Mouse (Mus musculus) liver, embryonic 15.5 days (tissue): ENCODE data around the gene Dbp. TPM values are rescaled to one million over a fixed set of nuclear protein-coding genes. Genes with fewer than 3 reads are reported as not detected.

Experiments used
- ATAC-seq: fragments of 200-750 bp; cut with Nextera tagmentation; 2 replicates; pipeline ENCODE4 v1.8.0; 2017; ENCODE audit warnings: moderate number of reproducible peaks, mild to moderate bottlenecking, moderate library complexity; ENCODE audit not compliant: insufficient read depth
- H3K27ac ChIP-seq: fragments of 300-500 bp; sonication (generic); replicated peaks from 2 replicates; pipeline ENCODE4 v1.5.1; 2015; ENCODE audit warnings: mild to moderate bottlenecking, inconsistent platforms
- H3K27me3 ChIP-seq: fragments of 300-500 bp; sonication (generic); 2 replicates; pipeline ENCODE4 v1.6.1; 2015; ENCODE audit warnings: mild to moderate bottlenecking, inconsistent platforms
- H3K36me3 ChIP-seq: fragments of 300-500 bp; sonication (generic); replicated peaks from 2 replicates; pipeline ENCODE4 v1.6.1; 2015; ENCODE audit warnings: moderate library complexity, mild to moderate bottlenecking, inconsistent platforms
- H3K4me1 ChIP-seq: fragments of 300-500 bp; sonication (generic); replicated peaks from 2 replicates; pipeline ENCODE4 v1.6.1; 2015; ENCODE audit warnings: inconsistent platforms
- H3K4me2 ChIP-seq: fragments of 300-500 bp; sonication (generic); 2 replicates; pipeline ENCODE4 v1.6.1; 2015; ENCODE audit warnings: moderate library complexity, mild to moderate bottlenecking, inconsistent platforms
- H3K4me3 ChIP-seq: fragments of 300-500 bp; sonication (generic); replicated peaks from 2 replicates; pipeline ENCODE4 v1.5.1; 2015; ENCODE audit warnings: mild to moderate bottlenecking, inconsistent platforms
- H3K9ac ChIP-seq: fragments of 300-500 bp; sonication (generic); 2 replicates; pipeline ENCODE4 v1.6.1; 2015; ENCODE audit warnings: moderate library complexity, mild to moderate bottlenecking, inconsistent platforms
- H3K9me3 ChIP-seq: fragments of 300-500 bp; sonication (generic); replicated peaks from 2 replicates; pipeline ENCODE4 v1.6.1; 2016; ENCODE audit warnings: inconsistent platforms
- WGBS: fragments of 180-500 bp; shearing (Covaris S2); methylation state at CpG from one replicate; pipeline ENCODE4 v1.1.7; 2015; ENCODE audit warnings: mixed read lengths; ENCODE audit not compliant: insufficient replicate concordance; 5-methylcytosine and 5-hydroxymethylcytosine counted together
- polyA plus RNA-seq: library from polyadenylated mRNA; unstranded; fragments of >200 nt; fragmentation: Nextera tagmentation; extraction: Ambion mirVana; gene quantifications from 2 replicates; pipeline ENCODE4 v1.2.1, GENCODE M21; 2015

Dbp gene
- polyA plus RNA-seq, 1 experiment from 2014 or later: 0.46 TPM

DNA sequence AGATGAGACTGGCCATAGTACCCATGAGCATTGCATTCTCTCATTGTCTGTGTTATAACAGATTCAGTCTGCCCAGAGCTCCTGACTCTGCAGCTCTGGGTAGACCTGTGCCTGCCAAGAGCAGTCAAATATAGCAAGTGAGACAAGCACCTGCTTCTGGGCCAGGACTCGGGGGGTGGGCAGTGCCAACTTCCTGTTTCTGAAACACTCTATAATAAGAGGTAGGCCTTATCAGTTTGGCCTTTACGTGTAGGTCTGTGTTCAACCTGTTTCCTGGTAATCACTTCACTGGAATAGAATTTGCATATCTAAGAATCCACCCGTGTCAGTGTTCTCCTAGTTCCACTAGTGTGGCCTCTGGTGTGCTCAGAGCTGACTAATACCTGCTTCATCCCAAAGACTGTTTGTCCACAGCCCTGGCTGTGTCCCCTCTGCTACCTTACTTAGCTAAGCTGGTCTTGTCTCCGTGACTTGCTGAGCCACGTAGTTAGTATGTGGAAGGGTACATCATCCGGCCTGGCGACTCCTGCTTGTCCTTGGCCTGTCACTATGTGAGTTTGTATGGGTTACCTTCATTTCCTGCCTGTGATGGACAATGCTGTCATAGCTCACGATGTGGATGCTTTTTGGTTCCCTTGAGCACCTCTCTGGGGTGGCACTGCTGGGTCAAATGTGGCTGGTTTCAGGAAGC is 23.7 kb upstream of the Dbp start:
- no peaks in the 10 kb centered on the region for H3K36me3 ChIP-seq
- no peak overlapping the region for H3K27ac ChIP-seq
- peaks cover 13% of the 10 kb centered on the region for H3K4me1 ChIP-seq
- H3K4me2 ChIP-seq: no peak overlapping the region
- H3K9me3 ChIP-seq: no peaks in the 10 kb centered on the region
- peaks cover 10% of the 10 kb centered on the region; the same call in 1 of the 2 replicates for H3K27me3 ChIP-seq
- H3K4me3 ChIP-seq: no peak overlapping the region
- no peak overlapping the region for H3K9ac ChIP-seq
- ATAC-seq: no peak
- WGBS: 42% methylated on average over 8 of the region's 8 CpGs

DNA sequence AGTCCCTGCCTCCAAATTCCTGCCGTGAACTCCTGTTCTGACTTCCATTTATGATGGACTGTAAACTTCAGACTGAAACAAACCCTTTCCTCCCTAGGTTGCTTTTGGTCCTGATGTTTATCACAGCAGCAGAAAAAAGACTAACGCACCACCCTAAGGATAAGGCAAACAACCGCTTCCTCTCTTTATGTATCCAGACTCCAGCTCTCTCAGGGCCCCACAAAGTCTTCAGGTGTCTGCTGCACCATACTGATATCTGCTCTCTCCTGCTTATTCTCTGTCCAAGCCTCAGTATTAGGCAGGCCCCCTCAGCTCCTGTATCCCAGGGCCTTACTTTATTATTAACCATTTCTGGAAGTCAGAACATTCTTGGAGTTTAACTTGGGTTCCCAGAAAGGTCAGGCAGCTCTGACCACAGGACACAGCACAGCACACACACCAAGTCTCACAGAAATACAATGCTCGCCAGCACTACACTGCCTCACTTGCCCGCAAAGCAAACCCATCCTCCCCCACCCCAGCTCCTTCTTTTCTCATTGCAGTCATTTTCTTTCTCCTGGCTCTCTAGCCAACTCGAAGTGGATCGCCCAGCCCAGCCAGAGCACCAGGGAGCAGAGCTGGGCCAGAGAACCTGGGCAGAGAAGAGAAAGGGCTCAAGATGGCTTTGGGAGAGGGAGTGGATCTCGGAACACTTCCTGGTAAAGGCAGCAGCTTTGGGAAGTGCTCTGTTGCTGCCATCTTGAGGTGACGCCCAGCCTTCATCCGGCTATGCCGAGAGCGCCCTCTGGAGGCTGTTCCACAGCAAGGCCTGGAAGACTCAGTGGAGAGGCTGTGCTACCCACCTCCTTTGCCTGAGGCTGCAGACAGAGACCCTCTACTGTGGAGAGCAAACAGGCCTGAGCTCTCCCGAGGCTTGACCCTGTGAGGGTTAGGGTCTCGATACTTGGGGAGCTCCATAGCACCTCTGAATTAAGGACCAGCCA is 22.5 kb upstream of the Dbp start:
- Histone ChIP-seq H3K27me3 (peaks cover 10% of the 10 kb centered on the region; the same call in 1 of the 2 replicates), H3K36me3 (no peaks in the 10 kb centered on the region), H3K4me3 (no peak overlapping the region), H3K4me2 (peak overlapping the region; percentile 43; the same call in 1 of the 2 replicates), H3K9ac (no peak overlapping the region), H3K27ac (no peak overlapping the region), H3K9me3 (no peaks in the 10 kb centered on the region), H3K4me1 (peaks cover 13% of the 10 kb centered on the region)
- WGBS: 24% methylated on average over 14 of the region's 14 CpGs
- no peak for ATAC-seq

DNA sequence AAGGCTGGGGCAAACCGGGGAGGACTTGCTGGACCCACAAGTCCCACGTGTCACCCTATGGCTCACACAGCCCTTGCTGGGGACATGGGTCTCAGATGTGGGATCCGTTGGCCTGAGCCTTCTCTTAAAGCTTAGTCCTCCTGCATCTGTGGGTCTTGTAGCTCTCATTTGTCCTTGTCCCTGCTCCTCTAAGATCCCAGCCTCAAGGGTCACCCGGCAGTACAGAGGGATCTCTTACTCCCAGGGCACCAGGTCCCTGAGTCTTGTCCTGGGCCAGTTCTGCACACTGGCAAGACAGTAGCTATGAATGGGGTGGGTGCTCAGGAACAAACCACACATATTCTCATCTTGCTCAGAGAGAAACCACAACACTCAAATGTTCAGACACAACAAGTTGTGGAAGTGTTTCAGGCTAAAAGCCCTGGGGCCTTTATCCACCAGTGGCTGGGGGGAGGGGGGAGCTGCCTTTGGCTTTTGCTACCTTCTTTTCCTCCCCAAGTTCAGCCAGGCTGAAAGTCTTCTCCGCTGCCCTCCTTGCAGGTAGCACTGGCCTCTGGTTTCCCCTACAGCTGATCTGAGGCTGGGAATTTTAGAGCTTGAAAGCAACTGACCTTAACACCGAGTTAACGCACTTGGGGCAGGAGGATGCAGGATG is 21.4 kb upstream of the Dbp start, which contains the start of gene Ntn5:
TSS of gene Ntn5 (plus strand) at position 627 of the 655 bp plus-strand sequence.
- no peak for ATAC-seq
- Histone ChIP-seq H3K9ac (no peak within 1 kb of the TSS), H3K27ac (no peak within 1 kb of the TSS), H3K9me3 (no peaks in the 10 kb centered on the region), H3K4me2 (no peak within 1 kb of the TSS), H3K4me1 (peaks cover 13% of the 10 kb centered on the region), H3K4me3 (no peak within 1 kb of the TSS), H3K27me3 (peaks cover 10% of the 10 kb centered on the region; the same call in 1 of the 2 replicates), H3K36me3 (no peaks in the 10 kb centered on the region)
- WGBS: 60% methylated on average over 7 of the region's 7 CpGs

DNA sequence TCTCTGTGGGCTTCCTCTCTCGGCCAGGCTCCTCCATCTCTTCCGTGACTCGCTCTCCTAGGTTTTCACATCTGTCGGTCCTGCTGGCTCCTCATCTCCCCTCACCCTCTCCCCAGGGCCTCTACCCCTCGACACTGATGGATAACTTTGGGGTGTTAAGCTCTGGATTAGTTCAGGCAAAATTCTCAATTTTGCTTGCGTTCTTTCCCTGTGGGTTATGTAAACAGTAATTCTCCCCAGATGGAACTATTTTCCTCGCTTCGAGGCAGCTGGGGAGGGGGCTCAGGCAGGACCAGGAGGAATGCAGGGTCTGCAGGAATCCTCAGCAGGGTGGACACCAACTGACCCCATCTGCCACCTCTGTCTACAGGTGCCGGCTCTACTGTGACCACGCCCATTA is 19.1 kb upstream of the Dbp start:
- Histone ChIP-seq H3K27me3 (peaks cover 19% of the 10 kb centered on the region; the same call in 1 of the 2 replicates), H3K4me1 (peaks cover 13% of the 10 kb centered on the region), H3K4me2 (no peak overlapping the region), H3K9me3 (no peaks in the 10 kb centered on the region), H3K9ac (no peak overlapping the region), H3K4me3 (no peak overlapping the region), H3K36me3 (no peaks in the 10 kb centered on the region), H3K27ac (no peak overlapping the region)
- WGBS: 56% methylated on average over 10 of the region's 10 CpGs
- ATAC-seq: no peak

DNA sequence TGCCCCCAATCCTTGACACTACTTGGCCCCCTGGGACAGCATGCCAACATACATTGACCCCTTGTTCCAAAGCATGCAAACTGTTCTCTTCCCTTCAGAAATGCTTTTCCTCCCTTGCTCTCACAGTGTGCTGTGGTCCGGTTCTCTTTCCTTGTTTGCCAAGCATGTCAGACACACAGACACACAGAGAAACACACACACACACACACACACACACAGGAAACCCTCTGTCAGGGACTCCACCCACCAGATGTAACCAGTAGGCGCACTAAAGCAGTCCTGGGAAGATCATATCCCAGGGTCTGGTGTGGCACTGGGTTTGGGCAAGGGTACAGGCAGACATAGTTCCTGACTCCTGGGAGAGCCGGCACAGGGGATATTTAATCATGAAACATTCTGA is 18.0 kb upstream of the Dbp start:
- Histone ChIP-seq H3K27me3 (peaks cover 20% of the 10 kb centered on the region; the same call in 1 of the 2 replicates), H3K4me1 (peaks cover 9% of the 10 kb centered on the region), H3K9ac (no peak overlapping the region), H3K9me3 (no peaks in the 10 kb centered on the region), H3K27ac (no peak overlapping the region), H3K36me3 (no peaks in the 10 kb centered on the region), H3K4me3 (no peak overlapping the region), H3K4me2 (no peak overlapping the region)
- 56% methylated on average over 3 of the region's 3 CpGs for WGBS
- ATAC-seq: no peak

DNA sequence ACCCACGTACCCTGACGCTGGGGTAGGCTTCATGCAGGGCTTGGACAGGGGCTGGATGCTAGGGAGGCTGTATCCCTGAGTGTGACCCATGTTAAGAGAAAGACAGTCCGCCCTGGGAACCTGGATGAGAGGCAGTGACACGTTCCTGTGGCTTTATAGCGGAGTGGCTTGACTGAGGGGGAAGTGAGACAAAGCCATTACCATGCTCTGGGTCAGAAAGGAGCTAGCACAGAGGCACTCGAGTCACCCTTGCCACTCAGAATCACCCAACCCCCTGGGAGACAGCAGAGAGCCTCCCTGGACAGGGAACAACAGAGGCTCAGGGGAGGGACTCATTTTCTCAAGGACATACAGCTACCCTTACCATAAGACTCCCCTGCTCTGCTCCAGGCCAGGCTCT is 15.8 kb upstream of the Dbp start:
- no peaks in the 10 kb centered on the region for H3K9me3 ChIP-seq
- 50% methylated on average over 6 of the region's 6 CpGs for WGBS
- ATAC-seq: no peak

DNA sequence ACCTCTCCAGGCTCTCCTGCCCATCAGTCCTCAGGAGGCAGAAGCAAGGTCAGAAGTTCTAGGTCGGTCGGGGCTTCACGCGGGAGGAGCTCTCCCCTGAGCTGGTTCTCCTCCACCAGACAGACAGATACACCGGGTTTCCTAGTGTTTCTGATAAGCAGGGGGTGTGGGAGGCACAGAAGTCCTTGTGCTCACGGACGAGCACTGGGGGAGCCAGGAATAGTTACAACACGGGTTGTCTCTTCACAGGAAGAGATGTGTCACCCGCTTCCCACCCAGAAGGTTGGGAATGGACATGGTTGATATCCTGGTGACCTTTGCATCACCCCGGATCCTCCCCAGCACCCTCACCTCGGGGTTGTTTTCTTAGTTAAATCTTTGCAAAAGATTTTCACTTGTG is 15.1 kb upstream of the Dbp start:
- no peaks in the 10 kb centered on the region for H3K4me1 ChIP-seq
- no peaks in the 10 kb centered on the region for H3K9me3 ChIP-seq
- H3K9ac ChIP-seq: no peak overlapping the region
- H3K36me3 ChIP-seq: no peaks in the 10 kb centered on the region
- 36% methylated on average over 11 of the region's 11 CpGs for WGBS
- H3K27ac ChIP-seq: no peak overlapping the region
- no peak overlapping the region for H3K4me3 ChIP-seq
- no peak for ATAC-seq
- H3K27me3 ChIP-seq: peaks cover 10% of the 10 kb centered on the region; the same call in 1 of the 2 replicates
- H3K4me2 ChIP-seq: no peak overlapping the region

More for the DNA sequence above, 15.8 kb upstream of the Dbp start:
- no peaks in the 10 kb centered on the region for H3K4me1 ChIP-seq
- no peak overlapping the region for H3K4me2 ChIP-seq
- H3K27me3 ChIP-seq: peaks cover 15% of the 10 kb centered on the region; the same call in 1 of the 2 replicates
- H3K27ac ChIP-seq: no peak overlapping the region
- H3K9ac ChIP-seq: no peak overlapping the region
- H3K4me3 ChIP-seq: no peak overlapping the region
- no peaks in the 10 kb centered on the region for H3K36me3 ChIP-seq

DNA sequence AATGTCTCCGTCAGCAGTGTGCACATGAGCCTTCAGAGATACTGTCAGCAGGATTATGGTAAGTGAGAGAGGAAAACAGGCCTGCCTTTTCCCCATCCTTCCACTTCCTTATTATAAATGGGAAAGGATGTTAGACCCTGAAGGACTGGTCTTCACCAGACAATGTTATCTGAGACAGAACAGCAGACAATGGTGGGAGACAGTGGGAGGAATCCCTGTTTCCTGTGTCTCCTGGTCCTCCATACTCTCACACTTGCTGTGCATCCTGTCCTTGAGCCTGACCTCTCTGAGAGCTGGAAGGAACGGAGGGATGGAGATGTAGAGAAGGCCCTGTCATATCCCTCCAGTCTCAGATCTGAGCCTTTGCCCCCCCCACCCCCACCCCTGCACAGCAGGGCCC is 12.5 kb upstream of the Dbp start:
- 55% methylated on average over 2 of the region's 2 CpGs for WGBS
- H3K9ac ChIP-seq: no peak overlapping the region
- H3K4me2 ChIP-seq: no peak overlapping the region
- H3K36me3 ChIP-seq: no peaks in the 10 kb centered on the region
- peak; percentile 51 for ATAC-seq
- H3K4me3 ChIP-seq: no peak overlapping the region
- H3K4me1 ChIP-seq: no peaks in the 10 kb centered on the region
- H3K27me3 ChIP-seq: peaks cover 10% of the 10 kb centered on the region; the same call in 1 of the 2 replicates
- H3K27ac ChIP-seq: no peak overlapping the region
- H3K9me3 ChIP-seq: no peaks in the 10 kb centered on the region

DNA sequence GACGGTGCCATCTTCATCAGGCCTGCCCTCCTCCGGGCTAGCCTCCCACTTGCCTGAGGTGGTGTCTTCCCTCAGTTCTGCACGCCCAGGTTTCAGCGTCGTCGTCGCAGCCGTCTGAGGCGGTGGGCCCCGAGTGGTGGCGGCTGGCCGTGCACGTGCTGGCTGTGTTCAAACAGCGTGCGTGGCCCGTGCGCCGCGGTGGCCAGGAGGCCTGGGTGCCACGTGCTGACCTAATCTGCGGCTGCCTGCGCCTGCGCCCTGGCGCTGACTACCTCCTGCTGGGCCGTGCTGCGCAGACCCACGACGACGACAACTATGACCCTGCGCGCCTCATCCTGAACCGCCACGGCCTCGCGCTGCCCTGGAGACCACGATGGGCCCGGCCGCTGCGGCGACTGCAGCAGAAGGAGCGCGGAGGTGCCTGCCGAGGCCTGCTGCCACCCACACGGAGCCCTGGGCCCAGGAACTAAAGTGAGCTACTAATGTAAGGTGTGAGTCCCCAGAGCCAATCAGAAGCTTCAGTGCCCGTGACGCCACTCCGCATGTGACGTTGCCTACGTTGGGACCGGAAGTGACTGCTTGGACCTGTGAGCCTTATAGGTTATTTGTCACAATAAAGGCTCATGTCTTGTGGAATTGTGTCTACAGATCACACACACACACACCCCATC is 10.8 kb upstream of the Dbp start, which contains the start of gene Sec1:
TSS of gene Sec1 (minus strand) at position 482 of the 671 bp plus-strand sequence.
- peaks cover 21% of the 10 kb centered on the region for H3K27me3 ChIP-seq
- no peaks in the 10 kb centered on the region for H3K9me3 ChIP-seq
- H3K9ac ChIP-seq: no peak within 1 kb of the TSS
- ATAC-seq: no peak
- WGBS: 87% methylated on average over 50 of the region's 50 CpGs
- no peak within 1 kb of the TSS for H3K27ac ChIP-seq
- no peaks in the 10 kb centered on the region for H3K4me1 ChIP-seq
- no peak within 1 kb of the TSS for H3K4me2 ChIP-seq
- no peaks in the 10 kb centered on the region for H3K36me3 ChIP-seq
- H3K4me3 ChIP-seq: no peak within 1 kb of the TSS

DNA sequence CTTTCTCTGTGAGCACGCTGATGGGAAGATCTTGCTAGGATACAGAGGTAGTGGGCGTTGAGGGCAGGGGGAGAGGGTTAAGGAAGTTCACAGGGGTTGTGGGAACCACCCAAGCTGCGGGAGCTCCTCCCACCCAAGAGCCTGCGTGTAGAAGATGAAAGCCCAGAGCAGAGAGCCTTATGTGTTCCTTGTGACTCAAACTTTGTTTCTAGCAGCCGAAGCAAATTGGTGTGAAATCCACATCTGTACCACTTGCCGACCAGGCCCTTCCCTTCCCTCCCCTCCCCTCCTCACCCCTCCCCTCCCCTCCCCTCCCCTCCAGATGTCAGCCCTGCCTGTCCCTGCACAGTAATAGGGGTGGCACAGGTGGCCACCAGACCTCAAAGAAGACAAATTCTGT is 9.8 kb upstream of the Dbp start:
- Histone ChIP-seq H3K27me3 (peaks cover 29% of the 10 kb centered on the region), H3K4me1 (peaks cover 4% of the 10 kb centered on the region; the same call in 1 of the 2 replicates), H3K36me3 (no peaks in the 10 kb centered on the region), H3K27ac (no peak overlapping the region), H3K9ac (no peak overlapping the region), H3K4me3 (no peak overlapping the region), H3K4me2 (no peak overlapping the region), H3K9me3 (no peaks in the 10 kb centered on the region)
- 25% methylated on average over 6 of the region's 6 CpGs for WGBS
- ATAC-seq: no peak
